Mouse (Mus musculus) megakaryocyte, embryonic 14.5 days (primary cell): ENCODE data around the gene Gm3417.
"Not testable (repeated sequence)": the region's sequence is repeated elsewhere in the genome, so short reads cannot be mapped to it uniquely, and the experiment has no call there.

Experiments used
- FLI1 ChIP-seq: IDR thresholded peaks from 2 replicates; pipeline ENCODE4 v1.6.1; 2012; ENCODE audit warnings: low read length, inconsistent platforms, mixed read lengths
- GATA1 ChIP-seq: IDR thresholded peaks from 3 replicates; pipeline ENCODE4 v1.6.1; 2012; ENCODE audit warnings: mixed read lengths, low read length, inconsistent platforms, borderline replicate concordance

GRCm38 (mm10) chr17:15009706-15010413 is 31.3 kb upstream of the Gm3417 start, which contains the start of gene Gm3435:
- not testable (repeated sequence) for TF ChIP-seq GATA1, FLI1
